Mouse (Mus musculus) large intestine, adult 2 months (tissue): Measurements from ENCODE around the gene Def6. TPM values are rescaled to one million over a fixed set of nuclear protein-coding genes. Genes with fewer than 3 reads are reported as not detected.
A peak's percentile ranks its signal among the peaks of the same experiment; 100 is the strongest.

Experiments used
- DNase-seq: peaks from one replicate; pipeline ENCODE4 v3.0.0-alpha.2; 2012; ENCODE audit warnings: low read depth, low spot score
- WGBS: fragments of 180-500 bp; shearing (Covaris S2); methylation state at CpG from one replicate; pipeline ENCODE4 v1.1.7; 2018; 5-methylcytosine and 5-hydroxymethylcytosine counted together
- polyA plus RNA-seq: library from polyadenylated mRNA; depleted of rRNA; stranded (reverse); fragments of >200 nt; gene quantifications from 2 replicates; pipeline ENCODE4 v1.2.3, GENCODE M21; 2012; rRNA removed

The Def6 gene
- polyA plus RNA-seq = 5.9 and 7.2 TPM in 2 replicates

- DNase-seq = no peak
- 21% methylated on average over 26 of the region's 26 CpGs for WGBS
These were observed at the start of gene Def6 for GRCm38 (mm10) chr17:28207591-28208313. Def6 (plus strand) TSS chr17:28207778.

- 54% methylated on average over 10 of the region's 10 CpGs for WGBS
- no peak for DNase-seq
These were observed 47.2 kb upstream of the Def6 start for GRCm38 (mm10) chr17:28160361-28160760.

- WGBS = 41% methylated on average over 11 of the region's 11 CpGs
- DNase-seq = no peak
These were observed 46.2 kb upstream of the Def6 start for GRCm38 (mm10) chr17:28161310-28161881.

- WGBS = 8% methylated on average over 6 of the region's 6 CpGs
- peak; percentile 28 for DNase-seq
These were observed 43.9 kb upstream of the Def6 start for GRCm38 (mm10) chr17:28163666-28164065.

GRCm38 (mm10) chr17:28170460-28171305 lies 36.9 kb upstream of the Def6 start:
- DNase-seq = peak; percentile 27
- WGBS = 48% methylated on average over 6 of the region's 6 CpGs

- WGBS = 59% methylated on average over 9 of the region's 9 CpGs
- DNase-seq = no peak
These were observed 34.9 kb upstream of the Def6 start for GRCm38 (mm10) chr17:28172690-28173089.

- DNase-seq = peak; percentile 51
- WGBS = under 1% methylated on average over 78 of the region's 82 CpGs
These were observed 30.6 kb upstream of the Def6 start, which contains the start of gene Zfp523 for GRCm38 (mm10) chr17:28176775-28177539. Zfp523 (plus strand) TSS chr17:28177129.

- 3% methylated on average over 22 of the region's 22 CpGs for WGBS
- DNase-seq = no peak
These were observed 30.0 kb upstream of the Def6 start for GRCm38 (mm10) chr17:28177540-28178046.

GRCm38 (mm10) chr17:28180331-28180730 lies 27.2 kb upstream of the Def6 start:
- WGBS = 49% methylated on average over 4 of the region's 4 CpGs
- DNase-seq = no peak

- 84% methylated on average over 15 of the region's 15 CpGs for WGBS
- no peak for DNase-seq
These were observed 26.6 kb upstream of the Def6 start for GRCm38 (mm10) chr17:28180783-28181544.

- WGBS = 64% methylated on average over 7 of the region's 7 CpGs
- DNase-seq = no peak
These were observed 22.5 kb upstream of the Def6 start for GRCm38 (mm10) chr17:28184971-28185638.

- no peak for DNase-seq
- WGBS = 80% methylated on average over 5 of the region's 5 CpGs
These were observed 19.3 kb upstream of the Def6 start for GRCm38 (mm10) chr17:28188313-28188712.

- 50% methylated on average over 1 of the region's 1 CpGs for WGBS
- no peak for DNase-seq
These were observed 14.8 kb upstream of the Def6 start for GRCm38 (mm10) chr17:28192754-28193153.

- DNase-seq = no peak
- 85% methylated on average over 3 of the region's 3 CpGs for WGBS
These were observed 14.0 kb upstream of the Def6 start for GRCm38 (mm10) chr17:28193559-28193958.

GRCm38 (mm10) chr17:28195033-28195432 lies 12.5 kb upstream of the Def6 start:
- no peak for DNase-seq
- 95% methylated on average over 10 of the region's 10 CpGs for WGBS

- WGBS = 89% methylated on average over 18 of the region's 18 CpGs
- DNase-seq = no peak
These were observed 9.9 kb upstream of the Def6 start for GRCm38 (mm10) chr17:28197646-28198045.

- WGBS = 83% methylated on average over 14 of the region's 14 CpGs
These were observed 5.6 kb upstream of the Def6 start for GRCm38 (mm10) chr17:28201982-28202381.

GRCm38 (mm10) chr17:28204052-28204720 lies 3.4 kb upstream of the Def6 start:
- WGBS = 43% methylated on average over 14 of the region's 14 CpGs
- DNase-seq = no peak

More at GRCm38 (mm10) chr17:28201982-28202381, 5.6 kb upstream of the Def6 start:
- DNase-seq = no peak
